Mouse (Mus musculus) midbrain, embryonic 10.5 days (tissue): ENCODE data around the gene Tenm4. TPM values are rescaled to one million over a fixed set of nuclear protein-coding genes. Genes with fewer than 3 reads are reported as not detected.

ENCODE experiments used
- DNase-seq: peaks from one replicate; pipeline ENCODE4 v3.0.0-alpha.2; 2017; ENCODE audit warnings: low spot score
- H3K27ac ChIP-seq: fragments of 300-500 bp; sonication (generic); replicated peaks from 2 replicates; pipeline ENCODE4 v1.5.1; 2016; ENCODE audit warnings: mild to moderate bottlenecking
- H3K27me3 ChIP-seq: fragments of 300-500 bp; sonication (generic); 2 replicates; pipeline ENCODE4 v1.6.1; 2016; ENCODE audit warnings: low read depth, mild to moderate bottlenecking; ENCODE audit not compliant: poor library complexity, severe bottlenecking
- H3K36me3 ChIP-seq: fragments of 300-500 bp; sonication (generic); 2 replicates; pipeline ENCODE4 v1.6.1; 2016; ENCODE audit warnings: mild to moderate bottlenecking, moderate library complexity
- H3K4me1 ChIP-seq: fragments of 300-500 bp; sonication (generic); 2 replicates; pipeline ENCODE4 v1.6.1; 2016
- H3K4me3 ChIP-seq: fragments of 300-500 bp; sonication (generic); 2 replicates; pipeline ENCODE4 v1.5.1; 2016; ENCODE audit warnings: mild to moderate bottlenecking, moderate library complexity
- H3K9me3 ChIP-seq: fragments of 300-500 bp; sonication (generic); replicated peaks from 2 replicates; pipeline ENCODE4 v1.6.1; 2016; ENCODE audit warnings: mild to moderate bottlenecking
- WGBS: fragments of 180-500 bp; shearing (Covaris S2); methylation state at CpG from one replicate; pipeline ENCODE4 v1.1.7; 2016; 5-methylcytosine and 5-hydroxymethylcytosine counted together
- polyA plus RNA-seq: library from polyadenylated mRNA; unstranded; fragments of >200 nt; fragmentation: Nextera tagmentation; extraction: Ambion mirVana; gene quantifications from 2 replicates; pipeline ENCODE4 v1.2.1, GENCODE M21; 2016

Gene Tenm4
- polyA plus RNA-seq, 1 experiment from 2014 or later = 27.4 TPM

DNA sequence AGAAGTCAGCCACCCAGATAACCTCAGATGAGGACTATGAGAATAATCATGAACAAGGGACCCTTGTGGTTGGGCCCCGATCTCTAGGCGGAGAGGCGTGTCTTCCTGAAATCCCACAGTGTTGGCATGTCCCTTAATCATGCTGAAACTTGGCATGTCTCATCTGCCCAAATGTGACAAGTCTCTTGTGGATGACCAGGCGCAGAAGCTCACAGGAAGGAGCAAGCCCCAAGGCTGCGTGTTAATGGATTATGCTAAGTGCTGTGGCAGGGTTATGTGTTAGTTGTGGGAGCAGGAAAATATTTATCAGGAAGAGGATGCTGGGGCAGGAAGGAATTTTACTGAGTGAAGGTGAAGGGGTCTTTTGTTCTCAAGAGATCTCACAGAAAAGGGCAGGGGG, 642.0 kb downstream of the Tenm4 start:
- Histone ChIP-seq H3K27ac (no peak overlapping the region), H3K36me3 (peaks cover 32% of the 10 kb centered on the region), H3K4me3 (no peak overlapping the region), H3K9me3 (no peaks in the 10 kb centered on the region), H3K27me3 (no peaks in the 10 kb centered on the region), H3K4me1 (peaks cover 30% of the 10 kb centered on the region)
- no peak for DNase-seq
- 86% methylated on average over 5 of the region's 5 CpGs for WGBS

DNA sequence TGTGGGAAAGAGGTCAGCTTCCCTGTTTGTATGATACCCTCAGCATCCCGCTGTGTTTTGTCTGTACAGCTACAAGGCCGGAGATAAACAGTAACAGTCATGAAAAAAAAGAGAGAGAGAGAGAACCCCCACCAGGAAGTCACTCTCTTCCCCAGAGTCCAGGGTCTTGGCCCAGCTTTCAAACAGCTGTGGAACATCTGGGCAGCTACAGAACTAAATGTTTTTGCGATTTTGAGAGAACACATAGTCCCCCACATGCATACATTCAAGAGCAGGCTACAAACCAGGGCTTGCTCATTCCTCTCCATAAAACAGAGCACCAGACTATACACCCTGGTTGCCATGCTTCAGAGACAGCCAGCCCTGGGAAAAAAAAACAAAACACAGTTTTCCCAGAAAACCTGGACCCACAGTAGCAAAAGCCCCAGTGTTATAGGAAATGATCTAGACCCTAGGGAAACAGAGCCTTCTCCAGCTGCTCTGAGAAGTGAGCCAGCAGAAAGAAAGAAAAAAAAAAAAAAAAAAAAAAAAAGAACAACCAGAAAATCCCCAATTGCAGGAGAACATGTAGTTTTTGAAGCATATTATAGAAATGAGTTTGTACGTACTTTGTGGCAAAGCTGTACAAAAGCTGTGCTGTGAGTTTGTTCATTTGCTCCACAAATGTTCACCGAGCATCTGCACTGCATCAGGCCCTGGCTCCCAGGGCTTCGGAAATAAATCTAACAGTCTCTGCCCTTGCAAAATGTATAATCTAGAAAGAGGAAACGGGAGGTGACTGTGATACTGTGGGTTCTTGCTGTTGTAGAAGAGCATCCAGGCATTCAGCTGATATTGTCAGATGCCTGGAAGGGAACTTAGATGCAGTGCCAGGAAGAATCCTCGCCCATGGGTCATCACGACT, 642.7 kb downstream of the Tenm4 start:
- no peak overlapping the region for H3K4me3 ChIP-seq
- no peak overlapping the region for H3K27ac ChIP-seq
- H3K27me3 ChIP-seq = no peaks in the 10 kb centered on the region
- H3K36me3 ChIP-seq = peaks cover 35% of the 10 kb centered on the region
- 85% methylated on average over 9 of the region's 9 CpGs for WGBS
- H3K9me3 ChIP-seq = no peaks in the 10 kb centered on the region
- H3K4me1 ChIP-seq = peaks cover 23% of the 10 kb centered on the region
- DNase-seq = no peak

DNA sequence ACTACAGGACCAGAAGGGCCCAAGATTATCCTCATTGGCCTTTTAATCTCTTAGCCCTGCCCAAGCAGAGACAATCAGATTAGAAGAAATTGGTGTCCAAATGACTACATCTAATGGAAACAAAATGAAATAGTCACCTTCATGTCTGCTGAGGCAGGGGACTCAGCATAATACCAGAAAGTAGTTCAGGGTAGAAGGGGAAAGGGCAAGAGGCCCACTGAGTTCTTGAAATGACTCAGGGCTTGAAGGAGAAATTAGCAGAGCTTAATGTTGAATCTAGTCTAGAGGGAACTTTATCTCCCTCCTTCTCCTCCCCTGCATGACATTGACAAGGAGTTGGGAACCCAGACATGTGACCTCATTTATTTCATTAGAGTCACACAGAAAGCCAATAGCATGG, 643.5 kb downstream of the Tenm4 start:
- Histone ChIP-seq H3K27me3 (no peaks in the 10 kb centered on the region), H3K4me1 (peaks cover 22% of the 10 kb centered on the region), H3K4me3 (no peak overlapping the region), H3K27ac (no peak overlapping the region), H3K36me3 (peaks cover 35% of the 10 kb centered on the region), H3K9me3 (no peaks in the 10 kb centered on the region)
- no peak for DNase-seq

DNA sequence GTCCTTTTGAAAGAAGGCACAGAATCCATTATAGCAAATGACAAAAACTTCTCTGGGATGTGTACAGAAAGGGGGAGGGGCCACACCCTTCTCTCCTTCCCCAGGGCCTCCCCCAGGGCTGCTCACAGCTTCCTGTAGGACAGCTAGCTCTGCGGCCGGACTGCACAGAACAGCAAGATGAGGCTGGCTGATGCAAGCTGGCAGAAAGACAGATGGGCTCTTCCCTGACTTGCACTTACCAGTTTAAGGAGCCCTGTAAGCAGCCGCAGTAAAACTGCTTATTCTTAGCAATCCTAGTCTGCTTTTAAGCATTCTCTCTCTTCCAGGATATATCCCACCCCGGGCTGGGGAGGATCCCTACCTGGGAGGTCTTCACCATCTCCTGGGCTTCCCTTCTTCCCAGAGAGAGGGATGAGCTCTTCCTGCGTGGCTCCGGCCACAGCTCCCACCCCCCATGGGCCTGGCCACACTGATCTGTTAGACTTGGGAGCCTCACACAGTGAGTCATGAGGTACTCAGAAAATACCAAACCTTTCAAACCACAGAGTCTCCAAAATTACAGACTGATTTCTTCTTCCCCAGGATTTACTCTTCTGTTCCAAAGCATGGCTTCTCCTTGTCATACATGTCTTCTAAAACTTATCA, 646.1 kb downstream of the Tenm4 start:
- DNase-seq = no peak
- Histone ChIP-seq H3K4me3 (no peak overlapping the region), H3K9me3 (no peaks in the 10 kb centered on the region), H3K36me3 (peaks cover 33% of the 10 kb centered on the region), H3K27ac (peak overlapping the region; percentile 71), H3K27me3 (no peaks in the 10 kb centered on the region), H3K4me1 (peaks cover 27% of the 10 kb centered on the region)
- WGBS = 55% methylated on average over 6 of the region's 6 CpGs

DNA sequence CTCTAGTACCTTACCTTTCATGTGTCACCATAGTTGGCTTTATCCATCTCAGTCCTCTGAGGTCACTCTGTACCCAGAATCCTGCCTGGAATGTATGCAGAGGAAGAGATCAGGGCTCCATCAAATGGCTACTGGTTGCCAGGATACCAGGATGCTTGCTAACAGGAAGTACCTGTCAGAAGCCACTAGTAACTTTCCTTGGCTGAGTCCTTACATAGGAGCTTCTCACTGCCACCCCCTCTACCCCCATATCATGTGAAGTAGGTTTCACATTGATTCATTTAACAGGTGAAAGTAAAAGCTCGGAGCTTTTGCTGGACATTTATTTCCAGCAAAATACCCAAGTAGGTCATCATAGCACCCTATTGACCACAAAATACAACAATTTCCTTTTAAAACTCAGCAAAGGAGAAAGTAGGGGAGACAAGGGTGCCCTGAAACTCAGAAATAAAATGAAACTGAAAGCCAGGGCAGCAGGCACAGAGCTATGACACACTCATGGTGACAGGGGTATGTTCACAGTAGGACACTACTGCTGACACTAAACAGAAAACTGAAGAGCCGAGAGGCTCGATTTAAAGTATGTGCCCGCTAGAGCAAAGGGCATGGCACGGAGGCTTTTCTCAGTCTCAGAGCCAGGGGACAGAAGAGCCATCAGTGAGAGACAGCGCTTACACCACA, 647.3 kb downstream of the Tenm4 start:
- no peak overlapping the region for H3K27ac ChIP-seq
- no peaks in the 10 kb centered on the region for H3K27me3 ChIP-seq
- peaks cover 22% of the 10 kb centered on the region for H3K4me1 ChIP-seq
- 94% methylated on average over 6 of the region's 6 CpGs for WGBS
- DNase-seq = no peak
- peaks cover 29% of the 10 kb centered on the region for H3K36me3 ChIP-seq
- H3K4me3 ChIP-seq = no peak overlapping the region
- H3K9me3 ChIP-seq = no peaks in the 10 kb centered on the region

DNA sequence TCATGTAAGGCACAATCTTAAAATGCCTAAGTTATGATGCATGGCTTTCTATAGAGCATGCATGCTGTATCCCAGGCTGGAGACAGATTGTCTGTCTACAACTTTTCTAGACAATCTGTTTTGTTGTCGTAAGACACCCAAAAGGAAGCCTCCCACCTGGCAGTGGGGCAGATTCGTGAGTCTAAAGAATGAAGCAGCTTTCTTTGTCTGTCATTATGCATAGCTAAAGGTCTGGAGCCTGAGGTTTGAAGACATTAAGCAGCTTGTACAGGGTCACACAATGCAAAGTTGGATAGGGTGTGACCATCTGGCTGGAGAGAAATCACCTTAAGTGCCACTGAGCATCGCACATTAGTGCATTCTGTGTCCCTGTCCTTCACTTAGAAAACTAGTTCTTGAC, 648.5 kb downstream of the Tenm4 start:
- peaks cover 37% of the 10 kb centered on the region for H3K36me3 ChIP-seq
- no peaks in the 10 kb centered on the region for H3K27me3 ChIP-seq
- 87% methylated on average over 3 of the region's 3 CpGs for WGBS
- no peak overlapping the region for H3K4me3 ChIP-seq
- no peaks in the 10 kb centered on the region for H3K9me3 ChIP-seq
- DNase-seq = no peak
- H3K27ac ChIP-seq = no peak overlapping the region
- peaks cover 22% of the 10 kb centered on the region for H3K4me1 ChIP-seq

DNA sequence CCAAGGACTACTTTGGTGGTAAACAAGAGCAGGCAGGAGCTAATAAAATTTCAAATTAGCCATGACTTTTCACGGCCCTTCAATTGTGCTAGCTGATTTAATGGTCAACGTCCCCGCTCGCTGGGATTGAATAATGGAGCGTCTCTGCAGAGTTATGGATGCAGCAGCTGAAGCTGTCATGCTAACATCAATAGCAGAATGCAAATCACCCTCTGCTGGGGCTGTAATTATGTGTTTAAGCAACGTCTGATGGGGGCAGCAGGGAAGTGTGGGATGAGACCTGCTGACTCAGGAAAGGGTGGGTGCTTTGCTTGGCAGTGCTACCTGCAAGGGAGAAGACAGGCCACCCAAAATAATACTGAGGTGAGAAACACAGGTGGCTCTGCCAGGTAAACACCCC, 649.3 kb downstream of the Tenm4 start:
- Histone ChIP-seq H3K27ac (no peak overlapping the region), H3K4me1 (peaks cover 22% of the 10 kb centered on the region), H3K4me3 (no peak overlapping the region), H3K36me3 (peaks cover 45% of the 10 kb centered on the region), H3K9me3 (no peaks in the 10 kb centered on the region), H3K27me3 (no peaks in the 10 kb centered on the region)
- 80% methylated on average over 6 of the region's 6 CpGs for WGBS
- no peak for DNase-seq

DNA sequence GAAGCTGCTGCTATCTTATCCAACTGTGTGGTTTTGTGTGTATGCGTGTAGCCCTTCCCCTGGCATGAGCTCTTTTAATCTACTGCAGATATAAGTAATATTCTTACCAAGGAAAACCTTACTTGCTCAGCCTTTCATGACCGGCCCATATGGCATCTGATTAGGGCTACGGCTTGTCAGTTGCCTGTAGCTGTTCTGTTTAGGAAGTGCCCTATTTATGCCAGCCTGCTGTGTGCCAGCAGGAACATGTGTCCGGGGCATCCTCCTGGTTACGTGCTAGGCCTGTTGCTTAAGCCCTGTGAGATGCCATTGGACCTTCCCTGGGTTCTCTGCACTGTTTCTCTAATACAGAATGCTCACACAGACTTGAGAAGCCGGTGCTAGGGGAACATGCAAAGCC, 655.1 kb downstream of the Tenm4 start:
- WGBS = 92% methylated on average over 6 of the region's 6 CpGs
- H3K9me3 ChIP-seq = 0 out of 2 replicates have a peak, but pooled peaks cover 6% of the 10 kb centered on the region
- DNase-seq = no peak
- peaks cover 74% of the 10 kb centered on the region for H3K36me3 ChIP-seq
- H3K4me3 ChIP-seq = no peak overlapping the region
- H3K4me1 ChIP-seq = peaks cover 14% of the 10 kb centered on the region
- no peaks in the 10 kb centered on the region for H3K27me3 ChIP-seq
- H3K27ac ChIP-seq = no peak overlapping the region

DNA sequence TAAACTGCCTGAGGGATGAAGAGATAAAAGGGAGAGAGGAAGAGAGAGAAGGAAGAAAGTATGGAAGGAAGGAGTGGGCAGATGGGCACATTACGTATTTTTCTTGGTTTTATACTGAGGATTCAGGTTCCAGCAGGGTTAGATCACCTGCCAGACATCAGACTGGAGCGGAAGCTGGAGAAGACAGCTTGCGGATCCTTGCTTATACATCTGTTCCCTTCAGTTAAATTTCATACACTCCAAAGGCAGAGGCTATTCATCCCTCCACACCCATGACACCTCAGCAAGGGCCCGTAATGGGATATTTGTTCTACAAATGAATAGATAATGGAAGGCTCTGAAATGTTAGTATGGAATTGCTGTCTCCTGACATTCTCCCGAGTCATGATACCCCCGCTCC, 655.6 kb downstream of the Tenm4 start:
- 95% methylated on average over 6 of the region's 6 CpGs for WGBS

DNA sequence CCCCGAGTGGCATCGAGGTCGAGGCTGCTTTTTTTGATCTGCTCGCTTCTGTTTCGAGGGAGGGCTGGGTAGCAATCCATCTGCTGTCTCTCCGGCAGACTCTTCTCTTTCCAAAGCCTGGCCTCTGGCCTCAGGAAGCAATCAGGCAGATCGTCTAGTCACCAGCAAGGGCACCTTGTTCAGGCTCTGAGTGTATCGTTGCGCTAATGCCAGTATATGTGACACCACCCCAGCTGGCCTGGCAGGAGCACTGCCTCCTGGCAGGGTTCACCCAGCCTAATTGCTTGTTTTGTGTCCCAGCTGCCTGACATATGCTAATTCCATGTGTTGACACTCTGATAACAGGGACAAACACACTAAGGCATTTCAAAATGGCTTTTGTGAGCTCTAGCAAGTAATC, 661.5 kb downstream of the Tenm4 start:
- Histone ChIP-seq H3K36me3 (peaks cover 66% of the 10 kb centered on the region), H3K27me3 (no peaks in the 10 kb centered on the region), H3K9me3 (0 out of 2 replicates have a peak, but pooled peaks cover 6% of the 10 kb centered on the region), H3K27ac (no peak overlapping the region), H3K4me3 (no peak overlapping the region), H3K4me1 (peaks cover 22% of the 10 kb centered on the region)
- 76% methylated on average over 9 of the region's 9 CpGs for WGBS
- DNase-seq = no peak

More for the DNA sequence above, 655.6 kb downstream of the Tenm4 start:
- 0 out of 2 replicates have a peak, but pooled peaks cover 6% of the 10 kb centered on the region for H3K9me3 ChIP-seq
- no peak overlapping the region for H3K27ac ChIP-seq
- DNase-seq = no peak
- no peak overlapping the region for H3K4me3 ChIP-seq
- peaks cover 14% of the 10 kb centered on the region for H3K4me1 ChIP-seq
- peaks cover 77% of the 10 kb centered on the region for H3K36me3 ChIP-seq
- H3K27me3 ChIP-seq = no peaks in the 10 kb centered on the region

DNA sequence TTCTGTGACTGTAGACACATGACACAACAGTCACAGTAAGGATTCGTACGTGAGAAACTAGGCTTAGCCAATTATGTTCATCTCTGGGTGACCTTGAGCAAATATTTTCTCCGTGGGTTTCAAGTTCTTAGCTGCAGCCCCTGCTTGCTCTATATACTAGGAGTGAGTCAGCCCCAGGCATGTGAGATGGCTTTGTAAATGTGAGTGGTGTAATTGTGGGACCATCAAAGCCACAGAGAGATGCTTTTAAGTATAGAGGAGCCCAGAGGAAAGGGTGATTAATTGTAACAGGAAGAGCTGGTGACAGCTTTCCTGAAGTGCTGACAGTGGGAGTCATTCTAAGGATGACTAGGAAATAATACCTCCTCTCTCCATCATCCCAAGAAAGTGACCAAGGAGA, 662.0 kb downstream of the Tenm4 start:
- Histone ChIP-seq H3K36me3 (peaks cover 66% of the 10 kb centered on the region), H3K27ac (no peak overlapping the region)
- WGBS = 88% methylated on average over 3 of the region's 3 CpGs

DNA sequence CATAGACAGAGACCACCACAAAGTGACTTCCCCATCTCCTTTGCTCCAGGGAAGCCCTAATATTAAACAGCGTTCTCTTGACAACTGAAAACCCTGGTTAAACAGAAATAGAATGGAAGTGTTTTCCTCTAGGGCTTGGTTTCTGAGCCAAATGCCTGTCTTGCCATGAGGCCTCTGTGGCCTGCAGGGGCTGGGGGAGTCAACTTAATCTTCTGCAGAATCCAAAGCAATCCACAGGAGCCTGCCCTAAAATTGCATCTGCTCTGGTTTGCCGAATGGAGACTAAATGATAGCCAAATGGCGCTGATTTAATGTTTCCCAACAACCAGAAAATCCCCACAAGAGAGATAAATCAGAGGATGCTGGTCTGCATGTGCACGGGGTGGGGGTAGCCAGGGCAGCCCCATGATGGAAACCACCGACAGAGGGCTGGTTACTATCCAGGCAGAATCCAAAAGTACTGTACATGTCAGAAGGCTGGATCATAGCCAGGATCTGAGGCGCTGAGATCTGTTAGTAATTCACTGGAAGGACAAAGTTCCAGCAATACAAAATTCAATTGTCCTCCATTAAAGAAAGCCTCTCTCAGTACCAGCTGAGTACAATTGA, 663.7 kb downstream of the Tenm4 start:
- no peak for DNase-seq
- Histone ChIP-seq H3K9me3 (no peaks in the 10 kb centered on the region), H3K4me1 (peaks cover 16% of the 10 kb centered on the region), H3K27ac (no peak overlapping the region), H3K36me3 (peaks cover 70% of the 10 kb centered on the region), H3K4me3 (no peak overlapping the region), H3K27me3 (no peaks in the 10 kb centered on the region)
- 87% methylated on average over 6 of the region's 6 CpGs for WGBS

More for the DNA sequence above, 662.0 kb downstream of the Tenm4 start:
- Histone ChIP-seq H3K4me1 (peaks cover 22% of the 10 kb centered on the region), H3K9me3 (0 out of 2 replicates have a peak, but pooled peaks cover 3% of the 10 kb centered on the region), H3K27me3 (no peaks in the 10 kb centered on the region), H3K4me3 (no peak overlapping the region)
- DNase-seq = no peak
